Mouse (Mus musculus) stomach, embryonic 16.5 days (tissue): ENCODE data around the gene 4931429L15Rik. TPM values are rescaled to one million over a fixed set of nuclear protein-coding genes. Genes with fewer than 3 reads are reported as not detected.

Experiments used
- ATAC-seq: fragments of 200-750 bp; cut with Nextera tagmentation; 2 replicates; pipeline ENCODE4 v1.8.0; 2017; ENCODE audit warnings: moderate number of reproducible peaks, moderate TSS enrichment; ENCODE audit not compliant: insufficient read depth, low FRiP score
- H3K27ac ChIP-seq: fragments of 300-500 bp; sonication (generic); 2 replicates; pipeline ENCODE4 v1.5.1; 2014; ENCODE audit warnings: low read length
- H3K27me3 ChIP-seq: fragments of 300-500 bp; sonication (generic); 2 replicates; pipeline ENCODE4 v1.6.1; 2014; ENCODE audit warnings: low read length, control low read depth, mixed read lengths; ENCODE audit not compliant: control insufficient read depth, insufficient read depth
- H3K36me3 ChIP-seq: fragments of 300-500 bp; sonication (generic); 2 replicates; pipeline ENCODE4 v1.6.1; 2014; ENCODE audit warnings: low read length; ENCODE audit not compliant: control insufficient read depth, insufficient read depth
- H3K4me1 ChIP-seq: fragments of 300-500 bp; sonication (generic); 2 replicates; pipeline ENCODE4 v1.6.1; 2014; ENCODE audit warnings: low read length, control low read depth, mixed read lengths; ENCODE audit not compliant: control insufficient read depth, insufficient read depth
- H3K4me2 ChIP-seq: fragments of 300-500 bp; sonication (generic); 2 replicates; pipeline ENCODE4 v1.6.1; 2014; ENCODE audit warnings: low read depth, low read length, mixed read lengths
- H3K4me3 ChIP-seq: fragments of 300-500 bp; sonication (generic); replicated peaks from 2 replicates; pipeline ENCODE4 v1.5.1; 2014; ENCODE audit warnings: mild to moderate bottlenecking, low read length
- H3K9ac ChIP-seq: fragments of 300-500 bp; sonication (generic); 2 replicates; pipeline ENCODE4 v1.6.1; 2014; ENCODE audit warnings: low read length
- H3K9me3 ChIP-seq: fragments of 300-500 bp; sonication (generic); replicated peaks from 2 replicates; pipeline ENCODE4 v1.6.1; 2016; ENCODE audit warnings: low read length, control low read depth; ENCODE audit not compliant: control insufficient read depth
- WGBS: fragments of 180-500 bp; shearing (Covaris S2); extraction: QIAGEN DNeasy Blood & Tissue Kit; methylation state at CpG from one replicate; pipeline ENCODE4 v1.1.7; 2014; 5-methylcytosine and 5-hydroxymethylcytosine counted together
- polyA plus RNA-seq: library from polyadenylated mRNA; unstranded; fragments of >200 nt; fragmentation: Nextera tagmentation; extraction: Ambion mirVana; gene quantifications from 2 replicates; pipeline ENCODE4 v1.2.1, GENCODE M21; 2015

Gene 4931429L15Rik
- polyA plus RNA-seq, 1 experiment from 2014 or later, result not detected

GRCm38 (mm10) chr9:46316388-46316787 is 3.4 kb downstream of the 4931429L15Rik start:
- ATAC-seq, result no peak
- no peak overlapping the region for H3K9ac ChIP-seq
- WGBS, result 39% methylated on average over 5 of the region's 5 CpGs
- H3K9me3 ChIP-seq, result no peaks in the 10 kb centered on the region; the same call in 1 of the 2 replicates
- H3K4me3 ChIP-seq, result no peak overlapping the region
- H3K27me3 ChIP-seq, result no peaks in the 10 kb centered on the region
- no peaks in the 10 kb centered on the region for H3K4me1 ChIP-seq
- H3K27ac ChIP-seq, result no peak overlapping the region
- H3K36me3 ChIP-seq, result no peaks in the 10 kb centered on the region
- H3K4me2 ChIP-seq, result no peak overlapping the region

- no peak overlapping the region for H3K4me3 ChIP-seq
- H3K36me3 ChIP-seq, result no peaks in the 10 kb centered on the region
- no peaks in the 10 kb centered on the region for H3K4me1 ChIP-seq
- no peak overlapping the region for H3K9ac ChIP-seq
- 61% methylated on average over 11 of the region's 11 CpGs for WGBS
- H3K4me2 ChIP-seq, result no peak overlapping the region
- H3K9me3 ChIP-seq, result no peaks in the 10 kb centered on the region; the same call in 1 of the 2 replicates
- no peak overlapping the region for H3K27ac ChIP-seq
- no peak for ATAC-seq
- H3K27me3 ChIP-seq, result no peaks in the 10 kb centered on the region
Measured at GRCm38 (mm10) chr9:46315807-46316365, 3.9 kb downstream of the 4931429L15Rik start.

GRCm38 (mm10) chr9:46314921-46315320 is 4.9 kb downstream of the 4931429L15Rik start:
- Histone ChIP-seq H3K4me1 (no peaks in the 10 kb centered on the region), H3K27me3 (no peaks in the 10 kb centered on the region), H3K36me3 (no peaks in the 10 kb centered on the region), H3K4me2 (no peak overlapping the region), H3K9me3 (no peaks in the 10 kb centered on the region; the same call in 1 of the 2 replicates), H3K4me3 (no peak overlapping the region), H3K27ac (no peak overlapping the region), H3K9ac (no peak overlapping the region)
- WGBS, result 39% methylated on average over 2 of the region's 2 CpGs
- ATAC-seq, result no peak

GRCm38 (mm10) chr9:46314507-46314906 is 5.3 kb downstream of the 4931429L15Rik start:
- Histone ChIP-seq H3K4me2 (no peak overlapping the region), H3K4me1 (no peaks in the 10 kb centered on the region), H3K27me3 (no peaks in the 10 kb centered on the region), H3K4me3 (no peak overlapping the region), H3K9ac (no peak overlapping the region), H3K36me3 (no peaks in the 10 kb centered on the region), H3K27ac (no peak overlapping the region), H3K9me3 (no peaks in the 10 kb centered on the region)
- peak; percentile 25; the same call in 1 of the 2 replicates for ATAC-seq
- WGBS, result 4% methylated on average over 4 of the region's 4 CpGs

- Histone ChIP-seq H3K27me3 (no peaks in the 10 kb centered on the region), H3K36me3 (no peaks in the 10 kb centered on the region), H3K4me1 (no peaks in the 10 kb centered on the region), H3K9ac (no peak overlapping the region), H3K9me3 (no peaks in the 10 kb centered on the region), H3K4me3 (no peak overlapping the region), H3K4me2 (no peak overlapping the region), H3K27ac (no peak overlapping the region)
- ATAC-seq, result no peak
- WGBS, result 11% methylated on average over 7 of the region's 7 CpGs
Measured at GRCm38 (mm10) chr9:46309121-46309520, 10.7 kb downstream of the 4931429L15Rik start.

GRCm38 (mm10) chr9:46302142-46302541 is 17.6 kb downstream of the 4931429L15Rik start:
- Histone ChIP-seq H3K9me3 (no peaks in the 10 kb centered on the region), H3K27ac (no peak overlapping the region), H3K27me3 (no peaks in the 10 kb centered on the region), H3K4me2 (no peak overlapping the region), H3K9ac (no peak overlapping the region), H3K4me1 (no peaks in the 10 kb centered on the region), H3K4me3 (no peak overlapping the region), H3K36me3 (peaks cover 9% of the 10 kb centered on the region; the same call in 1 of the 2 replicates)
- WGBS, result 12% methylated on average over 2 of the region's 2 CpGs
- peak; percentile 33; the same call in 1 of the 2 replicates for ATAC-seq

GRCm38 (mm10) chr9:46298381-46298780 is 21.4 kb downstream of the 4931429L15Rik start:
- 87% methylated on average over 4 of the region's 4 CpGs for WGBS
- H3K4me3 ChIP-seq, result no peak overlapping the region
- peaks cover 22% of the 10 kb centered on the region for H3K36me3 ChIP-seq
- ATAC-seq, result no peak
- no peak overlapping the region for H3K27ac ChIP-seq
- H3K27me3 ChIP-seq, result no peaks in the 10 kb centered on the region
- no peaks in the 10 kb centered on the region for H3K9me3 ChIP-seq
- no peak overlapping the region for H3K4me2 ChIP-seq
- no peaks in the 10 kb centered on the region for H3K4me1 ChIP-seq
- H3K9ac ChIP-seq, result no peak overlapping the region

GRCm38 (mm10) chr9:46282631-46283436 is 37.0 kb downstream of the 4931429L15Rik start, which contains the start of gene Bud13:
TSS of gene Bud13 (plus strand) at chr9:46283008.
- H3K36me3 ChIP-seq, result peaks cover 7% of the 10 kb centered on the region; the same call in 1 of the 2 replicates
- H3K4me2 ChIP-seq, result peak within 1 kb of the TSS; percentile 69
- ATAC-seq, result peak; percentile 94
- WGBS, result under 1% methylated on average over 55 of the region's 55 CpGs
- H3K4me1 ChIP-seq, result peaks cover 7% of the 10 kb centered on the region
- no peaks in the 10 kb centered on the region for H3K27me3 ChIP-seq
- peak within 1 kb of the TSS; percentile 85 for H3K9ac ChIP-seq
- H3K27ac ChIP-seq, result peak within 1 kb of the TSS; percentile 87
- H3K9me3 ChIP-seq, result no peaks in the 10 kb centered on the region
- H3K4me3 ChIP-seq, result peak within 1 kb of the TSS; percentile 82

GRCm38 (mm10) chr9:46274494-46274893 is 45.3 kb downstream of the 4931429L15Rik start:
- WGBS, result 82% methylated on average over 9 of the region's 9 CpGs
- H3K27ac ChIP-seq, result no peak overlapping the region
- no peak overlapping the region for H3K9ac ChIP-seq
- no peak for ATAC-seq
- H3K27me3 ChIP-seq, result peaks cover under 1% of the 10 kb centered on the region; the same call in 1 of the 2 replicates
- peaks cover 23% of the 10 kb centered on the region for H3K36me3 ChIP-seq
- no peak overlapping the region for H3K4me3 ChIP-seq
- no peaks in the 10 kb centered on the region for H3K9me3 ChIP-seq
- no peaks in the 10 kb centered on the region for H3K4me1 ChIP-seq
- no peak overlapping the region for H3K4me2 ChIP-seq
